Mouse (Mus musculus): ENCODE measurements around the gene Erp29. TPM values are rescaled to one million over a fixed set of nuclear protein-coding genes. Genes with fewer than 3 reads are reported as not detected.

Erp29 gene
- polyA plus RNA-seq, 1 experiment: 37.8 TPM

DNA sequence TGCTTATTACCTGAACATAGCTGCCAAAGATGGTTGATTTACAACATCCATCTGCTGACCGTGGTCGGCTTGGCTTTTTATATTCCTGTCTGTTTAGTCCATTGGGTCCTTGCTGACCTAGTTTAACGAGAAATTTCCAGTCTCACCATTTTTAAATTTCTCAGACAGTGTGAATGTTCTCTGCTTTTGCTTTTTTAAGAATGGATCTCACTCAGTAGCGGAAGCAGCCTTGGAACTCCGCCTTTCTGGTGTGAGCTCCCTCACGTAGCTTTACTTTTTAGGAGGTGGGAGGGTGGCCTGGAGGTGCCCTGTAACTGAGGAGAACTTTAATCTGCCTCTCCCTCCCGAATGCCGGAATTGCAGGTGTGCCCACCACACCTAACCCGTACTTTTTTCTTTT, 31.6 kb downstream of the Erp29 start:
- H3K4me3 ChIP-seq (ENCODE audit: insufficient read depth, low read depth, low read length): no peak overlapping the region
- H3K4me1 ChIP-seq (ENCODE audit: control insufficient read depth, insufficient read depth, insufficient read length, low read length): no peaks in the 10 kb centered on the region
- no peak overlapping the region for H3K27ac ChIP-seq (replicated peaks; ENCODE audit: low read depth, low read length)

DNA sequence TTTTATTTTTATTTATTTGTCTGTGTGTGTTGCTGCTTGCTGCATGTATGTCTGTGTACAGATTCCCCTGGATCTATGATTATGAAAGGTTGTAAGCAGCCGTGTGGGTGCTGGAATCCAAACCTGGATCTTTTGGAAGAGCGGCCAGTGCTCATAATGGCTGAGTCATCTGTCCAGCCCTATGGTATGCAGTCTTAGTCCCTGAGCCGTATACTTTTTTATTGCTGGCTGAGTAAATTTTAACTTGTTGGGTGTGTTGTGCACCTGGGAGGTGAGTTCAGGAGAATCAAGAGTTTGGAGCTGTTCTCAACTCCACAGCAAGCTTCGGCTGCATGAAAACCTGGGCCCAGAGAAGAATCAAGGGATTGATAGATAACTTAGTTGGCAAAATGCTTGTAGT, 41.3 kb downstream of the Erp29 start:
- H3K27ac ChIP-seq (replicated peaks; ENCODE audit: low read depth, low read length): no peak overlapping the region

DNA sequence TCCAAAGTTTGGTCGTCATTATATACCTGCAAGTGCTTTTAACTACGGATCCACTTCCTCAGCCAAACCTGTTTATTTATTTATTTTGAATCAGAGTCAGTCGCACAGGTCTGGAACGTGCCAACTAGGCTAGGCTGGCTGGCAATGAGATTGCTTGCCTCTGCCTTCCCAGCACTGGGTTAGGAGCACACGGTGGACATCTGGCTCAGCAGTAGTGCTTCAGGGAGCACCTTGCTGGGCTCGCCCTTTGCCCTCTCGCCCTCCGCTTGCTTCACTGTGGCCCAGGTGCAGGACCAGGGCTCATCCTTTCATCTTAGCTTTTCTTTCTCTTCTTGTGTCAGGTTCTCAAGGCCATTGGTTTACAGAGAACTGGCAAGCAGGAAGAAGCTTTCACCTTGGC, 44.5 kb downstream of the Erp29 start:
- no peaks in the 10 kb centered on the region for H3K4me1 ChIP-seq (ENCODE audit: control insufficient read depth, insufficient read depth, insufficient read length, low read length)
- no peak overlapping the region for H3K4me3 ChIP-seq (ENCODE audit: insufficient read depth, low read depth, low read length)
- peak overlapping the region; percentile 49; the same call in 1 of the 2 replicates for H3K27ac ChIP-seq (replicated peaks; ENCODE audit: low read depth, low read length)

More for the DNA sequence above, 41.3 kb downstream of the Erp29 start:
- H3K4me3 ChIP-seq (ENCODE audit: insufficient read depth, low read depth, low read length): no peak overlapping the region
- no peaks in the 10 kb centered on the region for H3K4me1 ChIP-seq (ENCODE audit: control insufficient read depth, insufficient read depth, insufficient read length, low read length)

DNA sequence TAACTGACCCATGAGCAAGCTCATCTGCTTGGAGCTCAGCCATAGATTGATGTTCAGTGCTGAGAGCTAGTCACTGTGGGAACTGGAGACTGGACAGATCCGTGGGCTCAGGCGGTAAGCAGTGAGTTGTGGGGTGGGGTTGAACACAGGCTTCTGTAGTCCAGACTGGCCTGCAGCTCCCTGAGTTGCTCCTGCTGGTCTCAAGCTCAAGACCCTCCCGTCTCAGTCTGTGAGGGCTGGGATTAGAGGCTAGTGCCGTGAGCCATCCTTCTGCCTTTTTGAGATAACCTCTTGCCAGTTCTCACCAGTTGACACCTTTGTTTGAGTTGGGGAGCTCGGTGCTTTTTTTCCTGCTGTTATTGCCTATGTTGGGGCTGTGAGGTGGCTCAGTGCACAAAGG, 51.5 kb downstream of the Erp29 start:
- H3K4me1 ChIP-seq (ENCODE audit: control insufficient read depth, insufficient read depth, insufficient read length, low read length): peaks cover 11% of the 10 kb centered on the region
- no peak overlapping the region for H3K27ac ChIP-seq (replicated peaks; ENCODE audit: low read depth, low read length)
- H3K4me3 ChIP-seq (ENCODE audit: insufficient read depth, low read depth, low read length): no peak overlapping the region

DNA sequence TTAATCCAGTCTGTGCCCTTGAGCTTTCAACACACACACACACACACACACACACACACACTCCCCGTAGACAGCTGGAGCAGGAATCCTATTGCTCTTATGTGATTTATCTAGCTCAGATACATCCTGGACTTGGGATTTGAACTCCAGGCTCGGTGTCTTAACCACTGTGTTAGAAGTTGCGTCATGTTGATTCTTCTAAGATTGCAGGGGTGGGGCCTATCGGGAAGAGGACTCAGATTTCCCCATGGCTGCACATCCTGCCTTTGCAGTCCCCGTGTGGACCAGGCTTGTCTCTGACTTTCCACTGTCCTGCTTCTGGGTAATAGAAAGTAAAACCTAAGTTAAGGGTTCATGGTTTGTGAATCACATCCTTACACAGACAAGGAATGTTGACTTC, 52.2 kb downstream of the Erp29 start:
- Histone ChIP-seq H3K27ac (replicated peaks; ENCODE audit: low read depth, low read length) (peak overlapping the region; percentile 19; the same call in 1 of the 2 replicates), H3K4me3 (ENCODE audit: insufficient read depth, low read depth, low read length) (no peak overlapping the region), H3K4me1 (ENCODE audit: control insufficient read depth, insufficient read depth, insufficient read length, low read length) (peaks cover 11% of the 10 kb centered on the region)

DNA sequence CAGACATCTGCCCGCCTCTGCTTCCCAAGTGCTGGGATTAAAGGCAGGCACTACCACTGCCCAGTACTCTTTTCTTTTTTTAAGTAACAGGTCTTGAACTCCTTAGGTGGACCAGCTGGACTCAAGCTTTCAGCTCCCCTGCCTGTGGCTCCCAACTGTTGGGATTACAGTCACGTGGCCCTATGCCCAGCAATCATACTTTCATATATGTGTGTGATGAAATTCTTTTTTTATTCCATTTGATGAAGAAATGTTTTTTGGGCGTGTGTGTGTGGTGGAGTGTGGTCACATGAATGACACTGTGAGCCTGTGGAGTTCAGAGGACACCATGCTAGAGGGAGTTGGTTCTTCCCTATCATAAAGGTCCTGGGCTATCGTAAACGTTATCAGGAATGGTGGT, 52.8 kb downstream of the Erp29 start:
- Histone ChIP-seq H3K4me1 (ENCODE audit: control insufficient read depth, insufficient read depth, insufficient read length, low read length) (peaks cover 11% of the 10 kb centered on the region), H3K4me3 (ENCODE audit: insufficient read depth, low read depth, low read length) (peak overlapping the region; percentile 22; the same call in 1 of the 2 replicates), H3K27ac (replicated peaks; ENCODE audit: low read depth, low read length) (peak overlapping the region; percentile 19; the same call in 1 of the 2 replicates)

DNA sequence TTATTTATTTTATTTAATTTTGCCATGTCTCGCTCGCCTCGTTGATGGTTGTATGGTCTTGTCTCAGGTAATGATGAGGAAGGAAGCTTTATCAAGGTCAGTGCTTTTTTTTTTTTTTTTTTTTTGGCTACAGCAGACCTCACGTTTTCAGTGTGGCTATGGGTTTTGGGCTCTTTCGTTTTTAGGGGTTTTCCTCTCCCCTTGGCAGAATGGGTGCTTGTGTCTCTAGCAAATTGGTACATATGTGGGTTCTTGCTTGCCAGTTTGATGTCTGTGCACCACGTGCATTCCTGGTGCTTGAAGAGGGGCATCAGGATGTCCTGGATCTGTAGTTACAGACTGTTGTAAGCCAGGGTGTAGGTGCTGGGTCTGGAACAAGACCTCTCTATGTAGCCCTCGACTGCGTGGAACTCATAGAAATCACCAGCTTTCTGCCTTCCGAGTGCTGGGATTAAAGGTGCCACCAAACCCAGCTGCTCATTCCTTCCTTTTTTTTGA, 53.3 kb downstream of the Erp29 start:
- Histone ChIP-seq H3K4me3 (ENCODE audit: insufficient read depth, low read depth, low read length) (peak overlapping the region; percentile 22), H3K27ac (replicated peaks; ENCODE audit: low read depth, low read length) (no peak overlapping the region), H3K4me1 (ENCODE audit: control insufficient read depth, insufficient read depth, insufficient read length, low read length) (peaks cover 11% of the 10 kb centered on the region)

DNA sequence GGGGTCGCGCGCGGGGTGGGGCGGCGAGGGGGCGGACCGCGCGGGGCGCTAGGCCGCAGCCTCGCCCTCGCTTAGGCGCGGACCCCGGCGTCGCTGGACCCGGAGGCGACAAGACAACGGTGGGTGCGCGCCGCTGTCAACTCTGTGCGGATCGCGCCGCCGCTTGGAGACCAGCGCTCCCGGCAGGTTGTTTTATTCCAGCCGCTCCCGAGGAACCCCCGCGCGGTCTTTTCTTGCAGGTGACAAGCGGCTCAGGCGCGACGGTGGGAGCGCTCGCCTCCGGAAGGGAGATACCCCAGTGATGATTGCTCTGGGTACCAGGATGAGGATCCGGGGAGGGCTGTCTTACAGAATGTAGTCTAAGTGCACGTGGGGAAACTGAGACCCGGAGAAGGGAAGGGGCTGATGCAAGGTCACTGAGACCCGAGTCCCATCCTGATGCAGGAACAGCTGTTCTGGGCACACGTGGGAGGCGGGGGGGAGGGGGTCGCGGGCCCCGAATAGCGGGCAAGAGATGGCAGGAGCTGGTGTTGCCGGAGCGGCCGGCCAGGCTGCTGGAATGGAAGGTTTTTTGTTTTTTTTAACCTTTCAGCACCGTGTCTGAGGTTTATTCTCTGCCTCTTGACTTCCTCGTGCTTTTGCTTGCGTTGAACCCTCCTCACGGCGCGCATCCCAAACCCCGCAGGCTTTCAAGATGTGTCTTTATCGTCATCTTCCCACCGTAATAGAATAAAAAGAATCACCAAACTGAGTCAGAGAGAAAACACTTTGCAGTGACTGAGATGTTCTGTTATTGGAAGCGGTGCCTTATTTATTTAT, 54.0 kb downstream of the Erp29 start:
- Histone ChIP-seq H3K4me3 (ENCODE audit: insufficient read depth, low read depth, low read length) (peak overlapping the region; percentile 76), H3K27ac (replicated peaks; ENCODE audit: low read depth, low read length) (no peak overlapping the region; the same call in 1 of the 2 replicates), H3K4me1 (ENCODE audit: control insufficient read depth, insufficient read depth, insufficient read length, low read length) (peaks cover 11% of the 10 kb centered on the region)

DNA sequence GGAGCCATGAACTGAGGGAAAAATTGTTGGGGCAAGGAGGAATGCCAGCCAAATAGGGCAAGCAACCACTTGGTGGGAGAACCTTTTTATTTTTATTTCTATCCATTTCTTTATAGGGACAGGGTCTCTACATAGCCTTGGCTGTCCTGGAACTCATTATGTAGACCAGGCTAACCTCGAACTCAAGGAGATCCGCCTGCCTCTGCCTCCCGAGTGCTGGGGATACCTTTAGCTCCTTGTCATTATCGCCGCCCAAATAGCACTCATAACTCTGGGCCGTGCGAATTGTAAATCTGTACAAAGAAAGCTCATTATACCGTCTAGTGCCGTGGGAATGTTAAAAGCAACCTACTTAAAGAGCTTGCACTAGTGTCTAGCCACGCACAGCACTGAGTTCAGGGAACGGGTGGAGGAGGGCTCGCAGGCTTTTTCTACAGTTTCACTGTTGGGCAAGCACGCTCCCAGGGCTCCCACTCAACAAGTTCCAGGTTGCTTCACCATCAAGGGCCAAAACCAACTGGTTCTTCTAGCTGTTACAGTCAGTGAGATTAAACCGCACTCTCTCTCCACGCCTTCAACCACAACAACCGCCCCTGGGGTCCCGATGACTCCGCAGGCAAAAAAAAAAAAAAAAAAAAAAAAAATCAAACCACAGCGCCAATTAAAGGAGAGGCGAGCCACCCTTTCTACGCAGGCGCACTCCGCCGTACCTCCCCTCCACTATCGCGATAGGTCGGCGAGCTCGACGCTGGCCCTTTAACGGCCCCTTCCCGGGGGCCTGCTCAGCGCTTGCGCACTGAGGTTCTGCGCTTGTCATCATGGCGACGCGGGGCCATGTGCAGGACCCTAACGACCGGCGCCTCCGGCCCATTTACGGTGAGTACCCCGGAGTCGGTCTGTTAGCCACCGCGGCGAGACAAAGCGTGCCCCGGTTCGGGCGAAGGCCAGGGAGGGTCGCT, 54.8 kb downstream of the Erp29 start, which contains the start of gene Naa25:
Gene Naa25 (plus strand): TSS at position 750 of the 959 bp plus-strand sequence.
- H3K4me1 ChIP-seq (ENCODE audit: control insufficient read depth, insufficient read depth, insufficient read length, low read length): peaks cover 11% of the 10 kb centered on the region

DNA sequence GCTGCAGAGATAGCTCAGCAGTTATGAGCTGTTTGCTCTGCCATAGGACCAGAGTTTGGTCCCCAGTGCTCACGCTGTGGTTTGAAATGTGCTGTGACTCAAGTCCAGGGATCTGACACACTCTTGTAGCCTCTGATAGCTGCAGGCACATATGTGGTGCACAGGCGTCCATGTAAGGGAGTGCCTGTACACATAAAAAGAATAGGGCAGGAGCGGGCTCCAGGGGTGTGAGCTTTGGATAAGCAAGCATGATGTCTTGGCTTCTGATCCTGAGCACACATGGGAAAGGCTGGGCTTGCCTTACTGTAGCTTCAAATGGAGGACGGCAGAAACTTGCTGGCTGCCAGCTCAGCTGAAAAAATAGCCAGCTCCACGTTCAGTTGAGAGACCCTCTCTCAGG, 56.7 kb downstream of the Erp29 start:
- Histone ChIP-seq H3K4me3 (ENCODE audit: insufficient read depth, low read depth, low read length) (no peak overlapping the region), H3K4me1 (ENCODE audit: control insufficient read depth, insufficient read depth, insufficient read length, low read length) (peaks cover 11% of the 10 kb centered on the region), H3K27ac (replicated peaks; ENCODE audit: low read depth, low read length) (no peak overlapping the region)

More for the DNA sequence above, 54.8 kb downstream of the Erp29 start, which contains the start of gene Naa25:
- Histone ChIP-seq H3K27ac (replicated peaks; ENCODE audit: low read depth, low read length) (peak within 1 kb of the TSS; percentile 64), H3K4me3 (ENCODE audit: insufficient read depth, low read depth, low read length) (peak within 1 kb of the TSS; percentile 76)

DNA sequence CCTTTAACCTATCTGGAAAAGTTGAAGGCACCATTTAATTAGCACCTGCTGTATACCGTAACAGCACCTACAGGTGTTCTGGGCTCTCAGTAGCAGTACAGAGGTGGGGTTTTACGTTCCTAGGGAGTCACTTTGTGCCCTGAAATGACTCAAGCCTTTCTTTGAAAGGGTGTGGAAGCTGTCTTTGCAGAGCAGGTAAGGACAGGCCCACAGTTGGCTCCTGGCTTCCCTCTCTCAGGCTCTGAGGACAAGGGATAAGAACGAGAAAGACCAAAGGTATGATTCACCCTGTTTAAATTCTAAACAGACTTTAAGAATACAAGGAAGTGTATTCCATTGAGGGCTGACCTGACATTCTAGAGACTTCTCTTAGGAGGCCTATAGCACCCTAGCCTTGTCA, 58.9 kb downstream of the Erp29 start:
- Histone ChIP-seq H3K4me3 (ENCODE audit: insufficient read depth, low read depth, low read length) (no peak overlapping the region), H3K27ac (replicated peaks; ENCODE audit: low read depth, low read length) (no peak overlapping the region), H3K4me1 (ENCODE audit: control insufficient read depth, insufficient read depth, insufficient read length, low read length) (no peaks in the 10 kb centered on the region)

DNA sequence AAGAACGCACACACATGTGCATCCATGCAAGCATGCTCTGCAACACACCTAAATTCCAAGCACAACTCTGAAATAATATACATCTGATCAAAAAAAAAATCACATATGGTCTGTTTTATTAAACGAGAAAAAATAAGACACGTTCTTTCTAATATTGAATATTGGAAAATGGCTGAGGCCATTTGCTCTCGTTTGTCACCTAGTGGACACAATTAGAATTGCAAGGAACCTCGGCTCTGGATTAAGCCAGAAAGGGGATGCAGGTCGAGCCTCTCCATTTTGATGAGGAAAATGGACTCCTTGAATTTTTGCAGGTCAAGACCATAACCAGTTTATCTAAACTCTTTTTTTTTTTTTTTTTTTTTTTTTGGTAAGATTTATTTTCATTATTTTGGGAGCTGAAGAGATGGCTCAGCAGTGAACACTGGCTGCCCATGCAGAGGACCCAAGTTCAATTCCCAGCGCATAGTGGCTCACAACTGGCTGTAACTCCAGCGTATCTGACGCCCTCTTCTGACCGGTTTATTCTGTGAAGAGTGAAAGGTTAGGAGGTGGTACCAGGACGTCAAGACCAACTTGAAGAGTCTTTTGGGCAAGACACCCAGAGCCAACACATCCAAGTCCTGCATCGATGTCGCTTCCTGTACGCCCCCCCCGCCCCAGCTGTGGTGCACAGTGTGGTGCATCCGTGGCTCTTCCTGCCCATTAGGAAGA, 59.5 kb downstream of the Erp29 start:
- Histone ChIP-seq H3K4me1 (ENCODE audit: control insufficient read depth, insufficient read depth, insufficient read length, low read length) (peaks cover 2% of the 10 kb centered on the region; the same call in 1 of the 2 replicates), H3K4me3 (ENCODE audit: insufficient read depth, low read depth, low read length) (no peak overlapping the region)

DNA sequence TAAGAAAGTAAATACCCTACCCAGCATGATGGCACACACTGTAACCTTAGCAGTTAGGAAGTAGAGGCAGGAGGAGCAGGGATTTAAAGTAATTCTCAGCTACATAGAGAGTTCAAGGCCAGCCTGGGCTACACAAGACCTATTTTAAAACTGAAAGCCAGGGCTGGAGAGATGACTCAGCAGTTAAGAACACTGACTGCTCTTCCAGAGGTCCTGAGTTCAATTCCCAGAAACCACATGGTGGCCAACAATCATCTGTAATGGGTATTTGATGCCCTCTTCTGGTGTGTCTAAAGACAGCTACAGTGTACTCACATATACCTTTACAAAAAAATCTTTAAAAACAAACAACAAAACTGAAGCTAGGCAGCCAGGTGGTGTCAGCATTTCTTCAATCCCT, 62.6 kb downstream of the Erp29 start:
- H3K27ac ChIP-seq (replicated peaks; ENCODE audit: low read depth, low read length): peak overlapping the region; percentile 65
- H3K4me1 ChIP-seq (ENCODE audit: control insufficient read depth, insufficient read depth, insufficient read length, low read length): peaks cover 4% of the 10 kb centered on the region
- no peak overlapping the region for H3K4me3 ChIP-seq (ENCODE audit: insufficient read depth, low read depth, low read length)

More for the DNA sequence above, 59.5 kb downstream of the Erp29 start:
- H3K27ac ChIP-seq (replicated peaks; ENCODE audit: low read depth, low read length): no peak overlapping the region

DNA sequence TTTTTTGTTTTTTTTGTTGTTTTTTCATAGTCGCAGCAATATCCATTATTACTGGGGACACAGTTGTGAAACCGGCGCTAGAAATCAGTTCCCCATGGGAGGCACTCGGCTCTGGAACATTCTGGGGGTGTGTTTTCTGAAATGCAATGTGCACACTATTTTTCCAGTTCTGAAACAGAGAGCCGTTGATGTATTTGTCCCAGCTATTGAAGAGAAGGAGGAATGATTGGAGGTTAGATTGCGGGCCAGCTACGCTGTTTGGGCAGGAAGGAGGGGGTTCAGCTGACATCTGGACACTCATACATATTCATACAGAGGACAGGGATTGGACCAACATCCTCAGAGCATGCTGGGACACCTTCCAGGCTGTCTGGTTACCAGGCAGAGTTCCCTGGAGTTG, 63.2 kb downstream of the Erp29 start:
- Histone ChIP-seq H3K4me3 (ENCODE audit: insufficient read depth, low read depth, low read length) (no peak overlapping the region), H3K4me1 (ENCODE audit: control insufficient read depth, insufficient read depth, insufficient read length, low read length) (peaks cover 4% of the 10 kb centered on the region), H3K27ac (replicated peaks; ENCODE audit: low read depth, low read length) (peak overlapping the region; percentile 65)

All from brown adipose tissue, adult 24 weeks (tissue).